Mouse (Mus musculus) heart, embryonic 16.5 days (tissue): Measurements from ENCODE around the gene Lasp1. TPM values are rescaled to one million over a fixed set of nuclear protein-coding genes. Genes with fewer than 3 reads are reported as not detected.

Source experiments
- ATAC-seq: fragments of 200-750 bp; cut with Nextera tagmentation; replicated peaks from 2 replicates; pipeline ENCODE4 v1.8.0; 2017; ENCODE audit warnings: moderate number of reproducible peaks; ENCODE audit not compliant: insufficient read depth, low FRiP score; ENCODE audit errors: extremely low read depth
- H3K27ac ChIP-seq: fragments of 300-500 bp; sonication (generic); 2 replicates; pipeline ENCODE4 v1.5.1; 2014; ENCODE audit warnings: mild to moderate bottlenecking, low read length, control low read depth, moderate library complexity
- H3K27me3 ChIP-seq: fragments of 300-500 bp; sonication (generic); 2 replicates; pipeline ENCODE4 v1.6.1; 2014; ENCODE audit warnings: low read length, mixed read lengths; ENCODE audit not compliant: control insufficient read depth, insufficient read depth
- H3K36me3 ChIP-seq: fragments of 300-500 bp; sonication (generic); 2 replicates; pipeline ENCODE4 v1.6.1; 2014; ENCODE audit not compliant: control insufficient read depth, insufficient read depth
- H3K4me1 ChIP-seq: fragments of 300-500 bp; sonication (generic); 2 replicates; pipeline ENCODE4 v1.6.1; 2014; ENCODE audit warnings: low read length, mixed read lengths; ENCODE audit not compliant: control insufficient read depth, insufficient read depth
- H3K4me2 ChIP-seq: fragments of 300-500 bp; sonication (generic); 2 replicates; pipeline ENCODE4 v1.6.1; 2014; ENCODE audit warnings: low read depth, mild to moderate bottlenecking, control low read depth, low read length
- H3K4me3 ChIP-seq: fragments of 300-500 bp; sonication (generic); 2 replicates; pipeline ENCODE4 v1.5.1; 2014; ENCODE audit warnings: mild to moderate bottlenecking, control low read depth, low read length
- H3K9ac ChIP-seq: fragments of 300-500 bp; sonication (generic); 2 replicates; pipeline ENCODE4 v1.6.1; 2014; ENCODE audit warnings: low read length, control low read depth
- H3K9me3 ChIP-seq: fragments of 300-500 bp; sonication (generic); replicated peaks from 2 replicates; pipeline ENCODE4 v1.6.1; 2016; ENCODE audit warnings: low read length; ENCODE audit not compliant: control insufficient read depth
- WGBS: fragments of 180-500 bp; shearing (Covaris S2); extraction: QIAGEN DNeasy Blood & Tissue Kit; methylation state at CpG from one replicate; pipeline ENCODE4 v1.1.7; 2014; 5-methylcytosine and 5-hydroxymethylcytosine counted together
- polyA plus RNA-seq: library from polyadenylated mRNA; unstranded; fragments of >200 nt; fragmentation: Nextera tagmentation; extraction: Ambion mirVana; gene quantifications from 2 replicates; pipeline ENCODE4 v1.2.1, GENCODE M21; 2015

The Lasp1 gene
- polyA plus RNA-seq, 1 experiment from 2014 or later: 52.9 TPM

GRCm38 (mm10) chr11:97775808-97776496 is 22.8 kb upstream of the Lasp1 start, which contains the start of gene 1700001P01Rik:
1700001P01Rik (minus strand) TSS chr11:97775918.
- Histone ChIP-seq H3K27ac (no peak within 1 kb of the TSS), H3K4me1 (peaks cover 10% of the 10 kb centered on the region), H3K9me3 (no peaks in the 10 kb centered on the region; the same call in 1 of the 2 replicates), H3K4me3 (no peak within 1 kb of the TSS), H3K4me2 (no peak within 1 kb of the TSS), H3K36me3 (peaks cover 41% of the 10 kb centered on the region), H3K27me3 (no peaks in the 10 kb centered on the region), H3K9ac (no peak within 1 kb of the TSS)
- ATAC-seq: no peak
- WGBS: 51% methylated on average over 17 of the region's 17 CpGs

- Histone ChIP-seq H3K27ac (no peak overlapping the region), H3K36me3 (peaks cover 42% of the 10 kb centered on the region), H3K4me1 (peaks cover 13% of the 10 kb centered on the region), H3K9ac (no peak overlapping the region), H3K9me3 (no peaks in the 10 kb centered on the region; the same call in 1 of the 2 replicates), H3K27me3 (no peaks in the 10 kb centered on the region), H3K4me3 (no peak overlapping the region), H3K4me2 (no peak overlapping the region)
- 59% methylated on average over 5 of the region's 5 CpGs for WGBS
- ATAC-seq: no peak
Observed at GRCm38 (mm10) chr11:97776497-97777128, 22.2 kb upstream of the Lasp1 start.

GRCm38 (mm10) chr11:97777129-97777529 is 21.7 kb upstream of the Lasp1 start:
- Histone ChIP-seq H3K4me1 (peaks cover 13% of the 10 kb centered on the region), H3K9ac (no peak overlapping the region), H3K27me3 (no peaks in the 10 kb centered on the region), H3K4me3 (no peak overlapping the region), H3K27ac (no peak overlapping the region), H3K36me3 (peaks cover 42% of the 10 kb centered on the region), H3K4me2 (no peak overlapping the region), H3K9me3 (no peaks in the 10 kb centered on the region; the same call in 1 of the 2 replicates)
- 35% methylated on average over 2 of the region's 2 CpGs for WGBS
- ATAC-seq: no peak

- peaks cover 42% of the 10 kb centered on the region for H3K36me3 ChIP-seq
- H3K9me3 ChIP-seq: no peaks in the 10 kb centered on the region; the same call in 1 of the 2 replicates
- ATAC-seq: no peak
- no peak overlapping the region for H3K4me2 ChIP-seq
- 83% methylated on average over 1 of the region's 1 CpGs for WGBS
- no peak overlapping the region for H3K9ac ChIP-seq
- H3K27ac ChIP-seq: no peak overlapping the region
- H3K4me1 ChIP-seq: peaks cover 18% of the 10 kb centered on the region
- H3K27me3 ChIP-seq: no peaks in the 10 kb centered on the region
- H3K4me3 ChIP-seq: no peak overlapping the region
Observed at GRCm38 (mm10) chr11:97778918-97779317, 19.9 kb upstream of the Lasp1 start.

GRCm38 (mm10) chr11:97779968-97780701 is 18.7 kb upstream of the Lasp1 start:
- Histone ChIP-seq H3K9me3 (no peaks in the 10 kb centered on the region; the same call in 1 of the 2 replicates), H3K4me2 (peak overlapping the region; percentile 86), H3K9ac (peak overlapping the region; percentile 30; the same call in 1 of the 2 replicates), H3K4me3 (peak overlapping the region; percentile 94), H3K27me3 (no peaks in the 10 kb centered on the region), H3K36me3 (peaks cover 42% of the 10 kb centered on the region), H3K27ac (no peak overlapping the region), H3K4me1 (peaks cover 18% of the 10 kb centered on the region)
- WGBS: 57% methylated on average over 2 of the region's 2 CpGs
- ATAC-seq: no peak

- H3K9ac ChIP-seq: peak overlapping the region; percentile 97
- H3K9me3 ChIP-seq: no peaks in the 10 kb centered on the region; the same call in 1 of the 2 replicates
- H3K4me2 ChIP-seq: peak overlapping the region; percentile 86
- peak overlapping the region; percentile 94 for H3K4me3 ChIP-seq
- peaks cover 18% of the 10 kb centered on the region for H3K4me1 ChIP-seq
- peak; percentile 8; the same call in 1 of the 2 replicates for ATAC-seq
- 1% methylated on average over 11 of the region's 11 CpGs for WGBS
- H3K36me3 ChIP-seq: peaks cover 41% of the 10 kb centered on the region
- peak overlapping the region; percentile 80 for H3K27ac ChIP-seq
- no peaks in the 10 kb centered on the region for H3K27me3 ChIP-seq
Observed at GRCm38 (mm10) chr11:97781478-97781831, 17.3 kb upstream of the Lasp1 start.

GRCm38 (mm10) chr11:97781832-97782563 is 16.8 kb upstream of the Lasp1 start, which contains the start of gene Rpl23:
Rpl23 (minus strand) TSS chr11:97782437.
- Histone ChIP-seq H3K9ac (peak within 1 kb of the TSS; percentile 97), H3K36me3 (peaks cover 36% of the 10 kb centered on the region), H3K4me1 (peaks cover 18% of the 10 kb centered on the region), H3K9me3 (no peaks in the 10 kb centered on the region; the same call in 1 of the 2 replicates), H3K27me3 (no peaks in the 10 kb centered on the region), H3K4me3 (peak within 1 kb of the TSS; percentile 94), H3K27ac (peak within 1 kb of the TSS; percentile 80), H3K4me2 (peak within 1 kb of the TSS; percentile 86)
- WGBS: under 1% methylated on average over 67 of the region's 67 CpGs
- ATAC-seq: peak; percentile 94

GRCm38 (mm10) chr11:97782564-97782895 is 16.3 kb upstream of the Lasp1 start:
- WGBS: under 1% methylated on average over 10 of the region's 10 CpGs
- H3K36me3 ChIP-seq: peaks cover 30% of the 10 kb centered on the region
- H3K4me3 ChIP-seq: peak overlapping the region; percentile 94
- H3K27ac ChIP-seq: peak overlapping the region; percentile 72
- peak overlapping the region; percentile 76 for H3K4me2 ChIP-seq
- peaks cover 18% of the 10 kb centered on the region for H3K4me1 ChIP-seq
- H3K9me3 ChIP-seq: no peaks in the 10 kb centered on the region; the same call in 1 of the 2 replicates
- H3K27me3 ChIP-seq: no peaks in the 10 kb centered on the region
- ATAC-seq: peak; percentile 6; the same call in 1 of the 2 replicates
- H3K9ac ChIP-seq: peak overlapping the region; percentile 86
